Mouse (Mus musculus) lung, postnatal 0 days (tissue): ENCODE measurements at regions not wholly inside any gene's neighbourhood (a gene's known extent, or its start where the extent isn't known, plus 50 kb on each side); places are given as distances from the start of the nearest gene placed in this dataset.

Experiments
- CTCF ChIP-seq: IDR thresholded peaks from 2 replicates; pipeline ENCODE4 v1.5.1; 2016; ENCODE audit warnings: antibody characterized with exemption, mild to moderate bottlenecking
- EP300 ChIP-seq: IDR thresholded peaks from 2 replicates; pipeline ENCODE4 v1.6.1; 2016; ENCODE audit warnings: antibody characterized with exemption, mild to moderate bottlenecking, control low read depth

DNA sequence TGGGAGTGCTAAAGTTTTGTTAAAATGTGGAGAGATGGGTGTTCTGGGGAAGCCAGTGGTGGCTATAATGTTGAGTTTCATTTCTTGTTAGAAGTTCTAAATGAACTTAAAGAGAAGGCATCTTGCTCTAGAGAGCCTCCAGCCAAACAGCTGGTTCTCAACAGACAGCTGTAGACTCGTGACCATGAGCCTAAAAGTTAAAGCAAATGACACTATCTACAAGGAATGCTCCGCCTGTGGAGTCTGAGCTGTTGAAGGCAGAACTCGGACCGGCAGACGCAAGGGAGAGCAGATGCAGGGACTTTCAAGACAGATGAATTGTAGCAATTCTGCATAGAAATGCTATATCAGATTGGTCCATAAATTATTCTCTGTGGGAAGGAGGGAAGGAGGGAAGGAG, 114.1 kb upstream of the Fn1 start:
- no peak for TF ChIP-seq CTCF
- TF ChIP-seq EP300: no peak
